Mouse (Mus musculus) layer of hippocampus, adult 8-10 months (tissue): ENCODE results near the gene Supt3. TPM values are rescaled to one million over a fixed set of nuclear protein-coding genes. Genes with fewer than 3 reads are reported as not detected.
A peak's percentile ranks its signal among the peaks of the same experiment; 100 is the strongest.

Experiments
- DNase-seq, 2 experiments: peaks; one replicate each; pipeline ENCODE4 v3.0.0; 2022; ENCODE audit warnings: low spot score in 2 of 2
- total RNA-seq, 4 experiments: library from RNA; stranded (reverse); gene quantifications; 2 replicates each; pipeline ENCODE4 v1.2.4; 2022

The Supt3 gene
- total RNA-seq, 4 experiments from 2014 or later = 15.4 to 17.6 (median 16.1) TPM

- peak; percentile 13 to 22 for DNase-seq
Observed at GRCm38 (mm10) chr17:44963051-44963798, 186.3 kb downstream of the Supt3 start.

- DNase-seq = no peak
Observed at GRCm38 (mm10) chr17:44967186-44967585, 190.2 kb downstream of the Supt3 start.

GRCm38 (mm10) chr17:44970255-44970654 is 193.3 kb downstream of the Supt3 start:
- DNase-seq = no peak

- DNase-seq = no peak
Observed at GRCm38 (mm10) chr17:44973489-44973888, 196.5 kb downstream of the Supt3 start.

GRCm38 (mm10) chr17:44977690-44978089 is 200.7 kb downstream of the Supt3 start:
- no peak for DNase-seq

GRCm38 (mm10) chr17:44987964-44988363 is 211.0 kb downstream of the Supt3 start:
- DNase-seq = no peak

GRCm38 (mm10) chr17:45003311-45003710 is 226.4 kb downstream of the Supt3 start:
- DNase-seq = no peak

- DNase-seq = no peak
Observed at GRCm38 (mm10) chr17:45004477-45005170, 227.7 kb downstream of the Supt3 start.

GRCm38 (mm10) chr17:45007461-45007860 is 230.5 kb downstream of the Supt3 start:
- DNase-seq = no peak

GRCm38 (mm10) chr17:45008663-45009062 is 231.7 kb downstream of the Supt3 start:
- no peak for DNase-seq

- no peak for DNase-seq
Observed at GRCm38 (mm10) chr17:45010409-45010808, 233.5 kb downstream of the Supt3 start.

GRCm38 (mm10) chr17:45016746-45017145 is 239.8 kb downstream of the Supt3 start:
- no peak for DNase-seq

- peak in 1 of 2 experiments; percentile 6 for DNase-seq
Observed at GRCm38 (mm10) chr17:45020155-45020930, 243.4 kb downstream of the Supt3 start.

- DNase-seq = no peak
Observed at GRCm38 (mm10) chr17:45028441-45028840, 251.5 kb downstream of the Supt3 start.

- DNase-seq = no peak
Observed at GRCm38 (mm10) chr17:45029106-45029505, 252.2 kb downstream of the Supt3 start.

GRCm38 (mm10) chr17:45032209-45032608 is 255.3 kb downstream of the Supt3 start:
- DNase-seq = no peak

GRCm38 (mm10) chr17:45033617-45034016 is 256.7 kb downstream of the Supt3 start:
- no peak for DNase-seq

GRCm38 (mm10) chr17:45041084-45041483 is 264.1 kb downstream of the Supt3 start:
- no peak for DNase-seq

GRCm38 (mm10) chr17:45045804-45046203 is 268.9 kb downstream of the Supt3 start:
- DNase-seq = no peak

GRCm38 (mm10) chr17:45046583-45046982 is 269.6 kb downstream of the Supt3 start:
- no peak for DNase-seq

- no peak for DNase-seq
Observed at GRCm38 (mm10) chr17:45047236-45047635, 270.3 kb downstream of the Supt3 start.

- no peak for DNase-seq
Observed at GRCm38 (mm10) chr17:45051971-45052370, 275.0 kb downstream of the Supt3 start.
